Mouse (Mus musculus) small intestine, adult 2 months (tissue): Measurements from ENCODE around the gene Med20. TPM values are rescaled to one million over a fixed set of nuclear protein-coding genes. Genes with fewer than 3 reads are reported as not detected.
"Not testable (repeated sequence)": the region's sequence is repeated elsewhere in the genome, so short reads cannot be mapped to it uniquely, and the experiment has no call there.

Source experiments
- H3K27ac ChIP-seq: fragments of 200-500 bp; 2 replicates; pipeline ENCODE4 v1.5.1; 2012; ENCODE audit warnings: low read depth, low read length, control low read depth, inconsistent platforms; ENCODE audit not compliant: insufficient read depth
- H3K27me3 ChIP-seq: fragments of 200-500 bp; 2 replicates; pipeline ENCODE4 v1.6.1; 2012; ENCODE audit warnings: mild to moderate bottlenecking, moderate library complexity, low read length, inconsistent platforms; ENCODE audit not compliant: control insufficient read depth, insufficient read depth
- H3K36me3 ChIP-seq: fragments of 200-500 bp; 2 replicates; pipeline ENCODE4 v1.6.1; 2012; ENCODE audit warnings: mild to moderate bottlenecking, low read length, control low read depth, inconsistent platforms; ENCODE audit not compliant: control insufficient read depth, insufficient read depth
- H3K4me1 ChIP-seq: fragments of 200-500 bp; 2 replicates; pipeline ENCODE4 v1.6.1; 2012; ENCODE audit warnings: low read length, inconsistent platforms, mixed read lengths; ENCODE audit not compliant: control insufficient read depth, insufficient read depth, insufficient read length
- H3K4me3 ChIP-seq: fragments of 200-500 bp; 2 replicates; pipeline ENCODE4 v1.5.1; 2012; ENCODE audit warnings: low read depth, mild to moderate bottlenecking, control low read depth, inconsistent platforms, low read length, moderate library complexity
- CTCF ChIP-seq: fragments of 200-500 bp; IDR thresholded peaks from 2 replicates; pipeline ENCODE4 v1.5.1; 2012; ENCODE audit warnings: low read depth, mild to moderate bottlenecking, control low read depth, inconsistent platforms, low read length, moderate library complexity, mixed read lengths; ENCODE audit not compliant: insufficient replicate concordance, insufficient read length; ENCODE audit errors: extremely low read depth
- POLR2A ChIP-seq: fragments of 200-500 bp; IDR thresholded peaks from 2 replicates; pipeline ENCODE4 v1.6.1; 2012; ENCODE audit warnings: low read depth, mild to moderate bottlenecking, control low read depth, inconsistent platforms, low read length, moderate library complexity
- WGBS: fragments of 180-500 bp; shearing (Covaris S2); methylation state at CpG from one replicate; pipeline ENCODE4 v1.1.7; 2018; 5-methylcytosine and 5-hydroxymethylcytosine counted together
- polyA plus RNA-seq: library from polyadenylated mRNA; depleted of rRNA; stranded (reverse); fragments of >200 nt; gene quantifications from 2 replicates; pipeline ENCODE4 v1.2.3, GENCODE M21; 2012

The Med20 gene
- polyA plus RNA-seq, 1 experiment, result 11.3 TPM

- WGBS, result 86% methylated on average over 13 of the region's 13 CpGs
- H3K36me3 ChIP-seq, result peaks cover 48% of the 10 kb centered on the region
- TF ChIP-seq CTCF, result no peak
- no peak for TF ChIP-seq POLR2A
Observed at GRCm38 (mm10) chr17:47618556-47619311, 7.4 kb downstream of the Med20 start.

DNA sequence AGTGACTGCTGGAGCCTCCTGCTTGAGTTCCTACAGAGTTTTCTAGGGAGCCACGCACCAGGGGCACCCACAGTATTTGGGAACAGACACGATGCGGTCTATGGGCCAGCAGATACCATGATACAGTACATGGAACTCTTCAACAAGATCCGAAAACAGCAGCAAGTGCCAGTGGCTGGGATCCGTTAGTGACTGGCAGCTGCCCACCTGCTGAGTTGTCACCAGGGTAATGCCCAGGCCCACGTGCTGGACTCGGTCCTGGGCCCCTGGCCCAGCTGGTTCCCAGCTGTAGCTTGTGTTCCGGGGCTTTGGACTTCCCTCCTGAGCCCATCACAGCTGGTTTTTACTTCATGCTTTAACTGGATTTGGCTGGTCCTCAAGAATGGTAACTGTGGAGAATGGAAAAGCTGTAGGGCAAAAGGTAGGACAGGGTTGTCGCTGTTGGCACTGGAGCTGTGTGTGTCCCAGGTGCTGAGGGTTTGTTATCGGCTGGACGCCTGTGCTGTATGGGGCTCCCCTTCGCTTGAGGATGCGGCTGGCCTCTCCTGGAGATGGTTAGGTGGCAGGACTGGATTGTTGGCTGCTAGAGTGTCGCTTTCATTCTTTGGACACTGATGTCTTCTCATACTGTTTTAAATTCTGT is 11.7 kb downstream of the Med20 start:
- Histone ChIP-seq H3K36me3 (peaks cover 43% of the 10 kb centered on the region), H3K4me3 (no peak overlapping the region), H3K27ac (no peak overlapping the region), H3K4me1 (peaks cover 2% of the 10 kb centered on the region; the same call in 1 of the 2 replicates), H3K27me3 (no peaks in the 10 kb centered on the region)
- WGBS, result 93% methylated on average over 14 of the region's 14 CpGs
- no peak for TF ChIP-seq POLR2A
- TF ChIP-seq CTCF, result no peak

More at GRCm38 (mm10) chr17:47618556-47619311, 7.4 kb downstream of the Med20 start:
- Histone ChIP-seq H3K27ac (no peak overlapping the region), H3K4me1 (no peaks in the 10 kb centered on the region), H3K4me3 (no peak overlapping the region), H3K27me3 (no peaks in the 10 kb centered on the region)

DNA sequence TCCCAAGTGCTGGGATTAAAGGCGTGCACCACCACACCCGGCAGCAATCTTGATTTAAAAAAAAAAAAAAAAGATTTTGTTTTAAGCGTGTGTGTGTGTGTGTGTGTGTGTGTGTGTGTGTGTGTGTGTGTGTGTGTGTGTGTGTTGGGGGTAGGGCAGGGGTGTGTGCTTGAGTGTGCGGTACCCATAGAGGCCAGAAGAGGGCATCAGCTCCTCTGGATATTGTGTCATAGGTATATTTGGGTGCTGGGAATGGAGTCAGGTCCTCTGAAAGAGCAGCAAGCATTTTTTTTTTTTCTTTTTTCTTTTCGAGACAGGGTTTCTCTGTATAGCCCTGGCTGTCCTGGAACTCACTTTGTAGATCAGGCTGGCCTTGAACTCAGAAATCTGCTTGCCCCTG is 13.2 kb downstream of the Med20 start:
- not testable (repeated sequence) for H3K27me3 ChIP-seq, H3K4me1 ChIP-seq, H3K4me3 ChIP-seq, H3K27ac ChIP-seq
- peaks cover 34% of the 10 kb centered on the region for H3K36me3 ChIP-seq
- WGBS, result 99% methylated on average over 5 of the region's 5 CpGs

- no peak overlapping the region for H3K27ac ChIP-seq
- TF ChIP-seq CTCF, result no peak
- no peak for TF ChIP-seq POLR2A
- H3K4me3 ChIP-seq, result no peak overlapping the region
- peaks cover 29% of the 10 kb centered on the region for H3K36me3 ChIP-seq
- H3K27me3 ChIP-seq, result no peaks in the 10 kb centered on the region
- whole genome bisulfite sequencing, result 98% methylated on average over 2 of the region's 2 CpGs
- H3K4me1 ChIP-seq, result peaks cover 2% of the 10 kb centered on the region; the same call in 1 of the 2 replicates
Observed at GRCm38 (mm10) chr17:47625088-47625487, 13.7 kb downstream of the Med20 start.

GRCm38 (mm10) chr17:47626031-47626430 is 14.6 kb downstream of the Med20 start:
- TF ChIP-seq POLR2A (no peak), CTCF (no peak)
- H3K27me3 ChIP-seq, result no peaks in the 10 kb centered on the region
- H3K36me3 ChIP-seq, result peaks cover 24% of the 10 kb centered on the region
- H3K4me1 ChIP-seq, result peaks cover 6% of the 10 kb centered on the region; the same call in 1 of the 2 replicates
- WGBS, result 85% methylated on average over 5 of the region's 5 CpGs
- no peak overlapping the region for H3K4me3 ChIP-seq
- no peak overlapping the region for H3K27ac ChIP-seq

DNA sequence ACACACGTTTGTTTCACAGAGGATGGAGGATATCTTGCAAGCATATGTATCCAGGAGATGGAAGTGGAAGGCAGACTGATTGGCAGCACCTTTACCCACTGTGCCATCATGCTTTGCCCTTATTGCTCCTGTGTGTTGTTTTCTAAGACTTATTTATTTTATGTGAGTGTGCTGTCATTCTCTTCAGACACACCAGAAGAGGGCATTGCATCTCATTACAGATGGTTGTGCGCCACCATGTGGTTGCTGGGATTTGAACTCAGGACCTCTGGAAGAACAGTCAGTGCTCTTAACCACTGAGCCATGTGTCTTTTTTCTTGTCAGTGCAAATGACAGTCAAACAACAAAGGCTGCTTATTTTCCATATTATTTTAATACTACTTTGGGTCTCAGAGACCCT is 16.4 kb downstream of the Med20 start:
- H3K27me3 ChIP-seq, result no peaks in the 10 kb centered on the region
- no peak overlapping the region for H3K27ac ChIP-seq
- peaks cover 16% of the 10 kb centered on the region for H3K36me3 ChIP-seq
- H3K4me1 ChIP-seq, result peaks cover 13% of the 10 kb centered on the region; the same call in 1 of the 2 replicates
- no peak overlapping the region for H3K4me3 ChIP-seq
- no peak for TF ChIP-seq POLR2A
- no peak for TF ChIP-seq CTCF
- WGBS, result 84% methylated on average over 2 of the region's 2 CpGs
